Mouse (Mus musculus): ENCODE data around the gene BC016579.

DNA sequence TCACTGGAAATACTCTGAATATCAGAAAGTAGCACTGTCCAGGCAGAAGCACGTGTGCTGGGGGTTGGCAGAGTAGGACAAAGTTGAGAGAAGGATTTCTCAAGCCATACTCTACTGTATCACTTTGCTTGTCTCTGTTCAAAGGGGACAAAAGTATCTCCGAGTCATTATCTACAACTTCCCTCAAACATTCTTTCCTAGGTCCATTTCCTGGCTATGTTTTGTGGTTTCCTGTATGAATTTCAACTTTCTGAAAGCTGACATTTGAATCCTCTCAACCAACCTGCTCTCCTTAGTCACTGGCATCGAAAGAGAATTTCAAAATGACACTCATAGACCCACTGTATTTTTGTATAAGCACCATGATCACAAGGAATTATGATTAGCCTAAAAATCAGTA lies 14.3 kb upstream of the BC016579 start:
- TF ChIP-seq POLR2A (IDR thresholded peaks at IDR 0.05; ENCODE audit: control insufficient read depth, extremely low read depth, insufficient read depth, low read length, poor library complexity) (no peak), CTCF (IDR thresholded peaks at IDR 0.05; ENCODE audit: borderline replicate concordance, control insufficient read depth, extremely low read depth, insufficient read depth, low read length, poor library complexity) (no peak)

Data from thymus, adult 2 months (tissue).